Mouse (Mus musculus): Measurements from ENCODE around the gene Ppp6r3.

Gene Ppp6r3

DNA sequence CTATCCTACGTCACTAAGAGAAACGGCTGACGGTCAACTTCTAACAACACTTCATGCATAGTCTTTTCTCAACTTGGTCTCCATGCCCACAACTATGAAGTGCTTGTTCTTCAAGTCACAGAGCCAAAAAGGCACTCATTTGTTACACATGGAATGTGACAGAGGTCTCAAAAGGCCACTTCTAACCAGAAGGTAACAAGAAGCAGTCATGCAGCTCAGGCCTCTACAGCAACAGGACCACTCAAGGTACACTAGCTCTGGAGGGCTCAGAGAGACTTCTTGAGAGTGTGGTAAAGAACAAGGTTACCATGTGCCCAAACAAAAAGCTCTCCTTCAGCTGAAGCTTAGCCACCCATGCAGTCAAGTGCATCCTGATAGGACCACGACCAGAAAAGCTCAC is 46.9 kb downstream of the Ppp6r3 start:
- DNase-seq (ENCODE audit: low read depth, low spot score), result no peak

DNA sequence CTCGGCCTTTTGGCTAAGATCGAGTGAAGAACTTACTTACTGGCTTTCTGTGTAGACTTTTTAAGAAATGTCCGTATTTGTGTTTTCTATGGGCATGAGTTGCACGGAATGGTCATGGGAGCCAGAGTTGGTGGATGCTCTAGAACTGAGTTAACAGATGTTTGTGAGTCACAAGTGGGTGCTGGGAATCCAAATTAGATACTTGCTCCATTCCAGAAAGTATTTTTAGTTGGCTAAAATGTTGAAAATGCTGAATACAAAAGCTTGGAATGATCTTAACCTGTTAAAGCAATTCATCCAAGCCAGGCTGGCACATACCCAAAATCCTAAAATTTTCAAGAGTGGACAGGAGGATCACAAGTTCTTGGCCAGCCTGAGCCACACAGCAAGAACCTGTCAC is 48.0 kb downstream of the Ppp6r3 start:
- no peak for DNase-seq (ENCODE audit: low read depth, low spot score)

GRCm38 (mm10) chr19:3519471-3520169 is 55.9 kb downstream of the Ppp6r3 start:
- no peak for DNase-seq (ENCODE audit: low read depth, low spot score)

- peak; percentile 27 for DNase-seq (ENCODE audit: low read depth, low spot score)
These were observed 78.3 kb downstream of the Ppp6r3 start for GRCm38 (mm10) chr19:3497216-3497615.

DNA sequence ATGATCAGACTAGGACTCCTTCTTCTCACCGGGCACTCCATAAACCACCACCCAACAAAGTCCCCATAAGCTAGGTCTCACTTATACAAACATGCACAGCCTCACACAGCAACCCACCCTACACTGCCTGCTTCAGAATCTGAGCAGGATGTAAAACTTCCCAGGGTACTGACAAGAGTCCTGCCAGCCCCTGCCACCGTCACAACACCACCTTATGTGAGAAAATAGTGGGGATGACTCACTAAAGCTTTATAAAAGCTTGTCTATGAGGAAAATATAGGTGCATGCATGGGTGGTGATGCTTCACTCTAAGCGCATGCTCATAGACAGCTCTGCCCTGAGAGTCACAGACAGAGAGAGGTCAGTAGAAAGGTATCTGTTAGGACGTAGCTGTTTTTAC is 85.7 kb downstream of the Ppp6r3 start:
- no peak for DNase-seq (ENCODE audit: low read depth, low spot score)

- DNase-seq (ENCODE audit: low read depth, low spot score), result no peak
These were observed 92.7 kb downstream of the Ppp6r3 start for GRCm38 (mm10) chr19:3482831-3483230.

- DNase-seq (ENCODE audit: low read depth, low spot score), result no peak
These were observed 95.4 kb downstream of the Ppp6r3 start for GRCm38 (mm10) chr19:3480101-3480500.

GRCm38 (mm10) chr19:3476996-3477395 is 98.6 kb downstream of the Ppp6r3 start:
- no peak for DNase-seq (ENCODE audit: low read depth, low spot score)

GRCm38 (mm10) chr19:3471218-3471617 is 104.3 kb downstream of the Ppp6r3 start:
- no peak for DNase-seq (ENCODE audit: low read depth, low spot score)

DNA sequence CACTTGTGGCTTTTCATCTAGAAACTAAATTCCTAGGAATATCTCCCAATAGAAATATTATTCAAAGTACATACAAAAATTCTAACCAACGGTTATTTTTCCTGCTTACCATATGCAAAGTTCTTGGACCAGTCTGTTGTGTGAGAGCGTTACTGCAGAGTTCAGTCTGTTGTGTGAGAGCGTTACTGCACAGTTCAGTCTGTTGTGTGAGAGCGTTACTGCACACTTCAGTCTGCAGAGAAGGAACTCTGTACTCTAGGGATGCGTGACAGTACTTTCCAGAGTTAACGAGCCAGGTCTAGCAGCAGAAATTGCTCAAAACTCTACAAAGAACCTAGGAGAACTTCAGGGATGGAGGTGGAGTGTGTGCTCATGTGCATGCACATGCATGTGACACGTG is 108.0 kb downstream of the Ppp6r3 start:
- no peak for DNase-seq (ENCODE audit: low read depth, low spot score)

DNA sequence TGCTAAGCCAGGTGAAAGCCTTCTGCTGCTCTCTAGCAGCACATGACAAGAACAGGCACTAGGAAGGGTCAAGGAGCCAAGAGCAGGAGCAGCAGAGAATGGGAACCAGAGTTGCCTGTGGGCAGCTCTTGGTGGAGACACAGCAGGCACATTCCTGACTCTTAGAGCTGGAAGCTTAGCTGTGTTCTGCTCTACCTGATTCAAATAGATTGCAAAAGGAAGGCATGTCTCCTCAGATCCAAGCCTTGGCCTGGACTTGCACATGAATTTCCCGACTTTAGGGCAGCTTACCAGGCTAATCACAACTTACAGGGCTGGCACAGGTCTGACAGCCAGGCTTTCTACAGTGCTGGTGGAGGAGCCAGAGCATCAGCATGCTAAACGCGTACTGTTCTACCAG is 115.6 kb downstream of the Ppp6r3 start:
- DNase-seq (ENCODE audit: low read depth, low spot score), result no peak

GRCm38 (mm10) chr19:3458331-3459099 is 117.0 kb downstream of the Ppp6r3 start:
- DNase-seq (ENCODE audit: low read depth, low spot score), result no peak

- no peak for DNase-seq (ENCODE audit: low read depth, low spot score)
These were observed 117.8 kb downstream of the Ppp6r3 start for GRCm38 (mm10) chr19:3457700-3458099.

DNA sequence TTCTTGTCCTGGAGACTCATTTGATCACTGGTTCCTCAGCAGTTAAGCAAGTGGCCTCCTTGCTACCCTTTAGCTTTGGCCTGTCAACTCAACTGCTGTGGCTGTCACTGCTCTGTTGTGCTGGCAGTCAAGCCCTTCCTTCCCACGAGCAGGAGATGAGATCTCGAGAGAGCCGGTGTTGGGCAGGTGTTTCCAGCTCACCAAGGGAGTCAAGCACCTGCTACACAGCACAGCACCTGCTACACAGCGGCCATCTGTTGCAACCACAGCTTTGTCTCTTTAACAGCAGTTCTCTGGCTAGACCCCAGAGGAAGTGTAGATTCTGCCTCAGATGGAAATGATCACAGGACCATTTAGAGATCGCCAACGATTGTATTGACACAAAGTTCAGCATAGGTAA is 123.9 kb downstream of the Ppp6r3 start:
- peak; percentile 24 for DNase-seq (ENCODE audit: low read depth, low spot score)

DNA sequence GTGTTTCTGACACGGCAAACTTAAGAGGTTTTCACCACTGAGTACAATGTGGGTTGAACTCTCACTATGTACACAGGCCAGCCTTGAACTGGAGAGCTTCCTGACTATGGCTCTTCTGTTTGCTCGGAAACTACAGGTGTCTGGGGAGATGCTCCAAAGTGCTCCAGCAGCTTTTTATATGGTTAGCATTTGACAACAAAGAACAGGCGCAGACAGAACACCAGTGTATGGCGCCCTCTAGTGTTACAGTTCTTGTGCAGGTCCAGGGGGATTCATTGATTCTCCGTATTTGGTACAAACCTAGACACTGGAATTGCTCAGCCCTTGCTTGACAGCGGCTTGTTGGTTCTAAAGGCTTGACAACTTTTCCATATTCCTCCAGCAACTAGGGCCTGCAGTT is 124.4 kb downstream of the Ppp6r3 start:
- peak; percentile 83 for DNase-seq (ENCODE audit: low read depth, low spot score)

- DNase-seq (ENCODE audit: low read depth, low spot score), result no peak
These were observed 124.8 kb downstream of the Ppp6r3 start for GRCm38 (mm10) chr19:3450714-3451113.

GRCm38 (mm10) chr19:3449248-3449647 is 126.3 kb downstream of the Ppp6r3 start:
- DNase-seq (ENCODE audit: low read depth, low spot score), result no peak

GRCm38 (mm10) chr19:3447348-3447747 is 128.2 kb downstream of the Ppp6r3 start:
- DNase-seq (ENCODE audit: low read depth, low spot score), result peak; percentile 68

GRCm38 (mm10) chr19:3441092-3441491 is 134.5 kb downstream of the Ppp6r3 start:
- DNase-seq (ENCODE audit: low read depth, low spot score), result no peak

- DNase-seq (ENCODE audit: low read depth, low spot score), result no peak
These were observed 134.9 kb downstream of the Ppp6r3 start for GRCm38 (mm10) chr19:3440667-3441066.

DNA sequence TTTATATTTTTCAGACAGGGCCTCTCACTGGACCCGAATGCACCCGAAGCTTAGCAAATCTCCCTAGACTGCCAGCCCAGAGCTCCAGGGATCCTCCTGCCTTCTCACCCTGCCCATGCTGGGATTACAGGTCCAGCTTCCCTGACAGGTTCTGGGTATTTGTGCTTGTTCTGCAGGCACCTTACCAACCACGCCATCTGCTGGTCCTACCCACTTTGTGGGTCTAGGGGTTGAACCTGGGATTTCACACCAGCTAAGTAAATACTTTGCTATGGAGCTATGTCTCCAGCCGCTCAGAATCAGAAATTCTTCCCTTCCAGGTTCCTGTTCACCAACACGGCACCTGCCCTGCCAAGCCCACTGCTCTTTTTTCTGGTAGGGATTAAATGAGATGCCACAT is 137.6 kb downstream of the Ppp6r3 start:
- DNase-seq (ENCODE audit: low read depth, low spot score), result peak; percentile 26

DNA sequence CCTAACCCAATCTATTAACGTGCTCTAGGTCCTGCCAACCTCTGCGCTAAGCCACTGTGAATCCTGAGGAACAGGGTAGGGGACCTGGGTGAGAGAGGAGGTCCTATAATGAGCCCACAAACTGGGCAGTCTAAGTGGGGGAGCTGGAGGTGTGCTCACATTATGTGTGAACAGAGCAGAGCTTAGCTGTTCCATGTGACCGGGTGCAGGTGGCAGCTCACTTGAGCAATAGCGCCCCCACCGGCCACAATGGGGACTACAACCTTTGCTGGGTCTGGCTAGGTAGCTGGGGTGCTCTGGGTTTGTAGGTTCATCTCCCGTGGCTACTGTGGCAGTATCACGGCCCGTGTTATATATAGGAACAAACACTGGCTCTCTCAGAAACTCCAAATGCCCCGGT is 138.7 kb downstream of the Ppp6r3 start:
- DNase-seq (ENCODE audit: low read depth, low spot score), result peak; percentile 79

- DNase-seq (ENCODE audit: low read depth, low spot score), result no peak
These were observed 139.7 kb downstream of the Ppp6r3 start for GRCm38 (mm10) chr19:3435824-3436223.

Data from R1 (cell line).